Mouse (Mus musculus) liver, embryonic 14.5 days (tissue): ENCODE measurements around the gene Dnah5. TPM values are rescaled to one million over a fixed set of nuclear protein-coding genes. Genes with fewer than 3 reads are reported as not detected.

Experiments
- ATAC-seq: fragments of 200-750 bp; cut with Nextera tagmentation; 2 replicates; pipeline ENCODE4 v1.8.0; 2017; ENCODE audit warnings: moderate number of reproducible peaks, mild to moderate bottlenecking, moderate library complexity; ENCODE audit not compliant: insufficient read depth
- DNase-seq, 3 experiments: peaks; one replicate each; pipeline ENCODE4 v3.0.0-alpha.2; 2012 to 2013; ENCODE audit warnings: low read depth in 3 of 3, low spot score in 3 of 3
- H3K27ac ChIP-seq: fragments of 300-500 bp; sonication (generic); 2 replicates; pipeline ENCODE4 v1.5.1; 2014; ENCODE audit warnings: moderate library complexity, mild to moderate bottlenecking, control low read depth, inconsistent platforms
- H3K27me3 ChIP-seq: fragments of 300-500 bp; sonication (generic); 2 replicates; pipeline ENCODE4 v1.6.1; 2014; ENCODE audit warnings: mild to moderate bottlenecking, low read length, moderate library complexity; ENCODE audit not compliant: control insufficient read depth, insufficient read depth
- H3K36me3 ChIP-seq: fragments of 300-500 bp; sonication (generic); replicated peaks from 2 replicates; pipeline ENCODE4 v1.6.1; 2014; ENCODE audit warnings: low read depth; ENCODE audit not compliant: control insufficient read depth, insufficient read depth
- H3K4me1 ChIP-seq, 2 experiments: fragments of 200-500 bp in 1 of 2; fragments of 300-500 bp in 1 of 2; sonication (generic) in 1 of 2; replicated peaks; 2 replicates each; pipeline ENCODE4 v1.6.1; 2012 to 2014; ENCODE audit warnings: antibody characterized with exemption in 1 of 2, inconsistent platforms in 1 of 2, low read length in 1 of 2; ENCODE audit not compliant: control insufficient read depth in 2 of 2, insufficient read depth in 2 of 2
- H3K4me2 ChIP-seq: fragments of 300-500 bp; sonication (generic); 2 replicates; pipeline ENCODE4 v1.6.1; 2014; ENCODE audit warnings: low read depth, mild to moderate bottlenecking, control low read depth, moderate library complexity
- H3K4me3 ChIP-seq, 2 experiments: fragments of 200-500 bp in 1 of 2; fragments of 300-500 bp in 1 of 2; sonication (generic) in 1 of 2; 2 replicates each; pipeline ENCODE4 v1.5.1; 2012 to 2014; ENCODE audit warnings: low read depth in 2 of 2, low read length in 2 of 2, mild to moderate bottlenecking in 2 of 2, control low read depth in 1 of 2, inconsistent platforms in 1 of 2, moderate library complexity in 1 of 2; ENCODE audit not compliant: insufficient read depth in 1 of 2
- H3K9ac ChIP-seq: fragments of 300-500 bp; sonication (generic); replicated peaks from 2 replicates; pipeline ENCODE4 v1.6.1; 2014; ENCODE audit warnings: mild to moderate bottlenecking, control low read depth, moderate library complexity
- H3K9me3 ChIP-seq: fragments of 300-500 bp; sonication (generic); 2 replicates; pipeline ENCODE4 v1.6.1; 2016; ENCODE audit warnings: low read length, mixed read lengths; ENCODE audit not compliant: control insufficient read depth
- CTCF ChIP-seq: IDR thresholded peaks from 2 replicates; pipeline ENCODE4 v1.5.1; 2016; ENCODE audit warnings: antibody characterized with exemption, low read depth, control low read depth
- EP300 ChIP-seq: IDR thresholded peaks from 2 replicates; pipeline ENCODE4 v1.6.1; 2016; ENCODE audit warnings: antibody characterized with exemption, low read depth
- WGBS: fragments of 180-500 bp; shearing (Covaris S2); extraction: QIAGEN DNeasy Blood & Tissue Kit; methylation state at CpG from one replicate; pipeline ENCODE4 v1.1.7; 2014; ENCODE audit not compliant: insufficient replicate concordance; 5-methylcytosine and 5-hydroxymethylcytosine counted together
- polyA plus RNA-seq, 2 experiments: library from polyadenylated mRNA; depleted of rRNA in 1 of 2; stranded (reverse) in 1 of 2; unstranded in 1 of 2; fragments of >200 nt; fragmentation: Nextera tagmentation in 1 of 2; extraction: Ambion mirVana in 1 of 2; gene quantifications; 2 replicates each; pipeline versions ENCODE4 v1.2.1 to v1.2.3; 2012 to 2014

Gene Dnah5
- polyA plus RNA-seq, 2 experiments: under 0.01 TPM; not detected in 1

GRCm38 (mm10) chr15:28182567-28182966 lies 21.0 kb upstream of the Dnah5 start:
- no peak for ATAC-seq
- Histone ChIP-seq H3K9me3 (no peaks in the 10 kb centered on the region), H3K27ac (no peak overlapping the region), H3K4me2 (no peak overlapping the region), H3K9ac (no peak overlapping the region), H3K4me3 (no peak overlapping the region), H3K4me1 (no peaks in the 10 kb centered on the region), H3K36me3 (no peaks in the 10 kb centered on the region), H3K27me3 (no peaks in the 10 kb centered on the region)
- TF ChIP-seq EP300 (no peak), CTCF (no peak)
- WGBS: 48% methylated on average over 3 of the region's 3 CpGs
- DNase-seq: no peak

- H3K27me3 ChIP-seq: no peaks in the 10 kb centered on the region
- no peak overlapping the region for H3K27ac ChIP-seq
- ATAC-seq: no peak
- H3K36me3 ChIP-seq: no peaks in the 10 kb centered on the region
- no peaks in the 10 kb centered on the region for H3K4me1 ChIP-seq
- TF ChIP-seq CTCF: peak; percentile 86
- no peak for TF ChIP-seq EP300
- WGBS: 16% methylated on average over 22 of the region's 22 CpGs
- no peak overlapping the region for H3K9ac ChIP-seq
- DNase-seq: no peak
- H3K4me2 ChIP-seq: no peak overlapping the region
- H3K4me3 ChIP-seq: no peak overlapping the region
- H3K9me3 ChIP-seq: no peaks in the 10 kb centered on the region
These were observed 15.8 kb upstream of the Dnah5 start for GRCm38 (mm10) chr15:28187472-28188360.

- Histone ChIP-seq H3K36me3 (no peaks in the 10 kb centered on the region), H3K9ac (no peak overlapping the region), H3K27ac (no peak overlapping the region), H3K9me3 (no peaks in the 10 kb centered on the region), H3K27me3 (no peaks in the 10 kb centered on the region), H3K4me2 (no peak overlapping the region), H3K4me1 (no peaks in the 10 kb centered on the region), H3K4me3 (no peak overlapping the region)
- DNase-seq: no peak
- WGBS: 55% methylated on average over 11 of the region's 11 CpGs
- ATAC-seq: no peak
- TF ChIP-seq EP300 (no peak), CTCF (no peak)
These were observed 15.1 kb upstream of the Dnah5 start for GRCm38 (mm10) chr15:28188361-28189011.

- no peak overlapping the region for H3K4me3 ChIP-seq
- no peak overlapping the region for H3K4me2 ChIP-seq
- no peaks in the 10 kb centered on the region for H3K36me3 ChIP-seq
- no peak for TF ChIP-seq EP300
- no peak for TF ChIP-seq CTCF
- H3K4me1 ChIP-seq: no peaks in the 10 kb centered on the region
- H3K9me3 ChIP-seq: no peaks in the 10 kb centered on the region
- DNase-seq (no peak), ATAC-seq (no peak)
- H3K9ac ChIP-seq: no peak overlapping the region
- whole genome bisulfite sequencing: 17% methylated on average over 12 of the region's 12 CpGs
- no peak overlapping the region for H3K27ac ChIP-seq
- H3K27me3 ChIP-seq: no peaks in the 10 kb centered on the region
These were observed 13.9 kb upstream of the Dnah5 start for GRCm38 (mm10) chr15:28189668-28190067.

GRCm38 (mm10) chr15:28198609-28199008 lies 4.9 kb upstream of the Dnah5 start:
- Histone ChIP-seq H3K9ac (no peak overlapping the region), H3K4me3 (no peak overlapping the region), H3K4me2 (no peak overlapping the region), H3K4me1 (no peaks in the 10 kb centered on the region), H3K27me3 (no peaks in the 10 kb centered on the region), H3K27ac (no peak overlapping the region), H3K9me3 (no peaks in the 10 kb centered on the region), H3K36me3 (no peaks in the 10 kb centered on the region)
- 42% methylated on average over 4 of the region's 4 CpGs for WGBS
- DNase-seq (no peak), ATAC-seq (no peak)
- TF ChIP-seq CTCF: no peak
- TF ChIP-seq EP300: no peak
